Mouse (Mus musculus) bone marrow, adult 2 months (tissue): ENCODE data around the gene B230219D22Rik. TPM values are rescaled to one million over a fixed set of nuclear protein-coding genes. Genes with fewer than 3 reads are reported as not detected.
A peak's percentile ranks its signal among the peaks of the same experiment; 100 is the strongest.

Experiments
- H3K27ac ChIP-seq: fragments of 200-500 bp; 2 replicates; pipeline ENCODE4 v1.5.1; 2012; ENCODE audit warnings: low read depth, mild to moderate bottlenecking, control low read depth, inconsistent platforms, low read length; ENCODE audit not compliant: control insufficient read depth, poor library complexity, insufficient read depth
- H3K4me1 ChIP-seq: fragments of 200-500 bp; 2 replicates; pipeline ENCODE4 v1.6.1; 2011; ENCODE audit warnings: low read length; ENCODE audit not compliant: control insufficient read depth, insufficient read depth
- H3K4me3 ChIP-seq: fragments of 200-500 bp; replicated peaks from 2 replicates; pipeline ENCODE3; 2011; ENCODE audit warnings: mild to moderate bottlenecking, low read depth, low read length, control low read depth; ENCODE audit not compliant: control insufficient read depth
- CTCF ChIP-seq: fragments of 200-500 bp; IDR thresholded peaks from 2 replicates; pipeline ENCODE4 v1.5.1; 2011; ENCODE audit warnings: low read length, control low read depth; ENCODE audit not compliant: control insufficient read depth, insufficient read depth
- POLR2A ChIP-seq: fragments of 200-500 bp; IDR thresholded peaks from 2 replicates; pipeline ENCODE4 v1.6.1; 2011; ENCODE audit warnings: low read depth, mild to moderate bottlenecking, control low read depth, low read length, borderline replicate concordance; ENCODE audit not compliant: control insufficient read depth
- WGBS: fragments of 180-500 bp; shearing (Covaris S2); methylation state at CpG from one replicate; pipeline ENCODE4 v1.1.7; 2018; 5-methylcytosine and 5-hydroxymethylcytosine counted together
- polyA plus RNA-seq: library from polyadenylated mRNA; stranded (reverse); fragments of >200 nt; gene quantifications from 2 replicates; pipeline ENCODE4 v1.2.4, GENCODE M21; 2011; ENCODE audit warnings: low replicate concordance; ENCODE audit not compliant: missing spikeins, insufficient read depth, insufficient read length

B230219D22Rik gene
- polyA plus RNA-seq, 1 experiment, result 13.9 TPM

DNA sequence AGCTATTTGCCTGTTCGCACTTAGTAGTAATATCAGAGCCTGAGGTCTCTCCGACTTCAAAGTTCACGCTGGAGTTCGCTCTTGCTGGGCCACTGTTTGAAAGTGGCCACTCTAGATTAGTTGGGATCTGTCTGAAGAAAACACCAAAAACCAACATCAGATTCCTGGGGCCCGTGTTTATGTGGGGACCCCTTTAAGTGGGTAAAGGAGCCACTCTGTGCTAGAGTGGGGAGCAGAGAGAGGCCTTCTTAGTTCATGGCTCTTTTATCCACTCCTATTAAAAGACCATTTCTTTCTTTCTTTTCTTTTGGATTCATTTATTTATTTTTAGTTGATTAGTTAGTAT is 22.2 kb downstream of the B230219D22Rik start:
- Histone ChIP-seq H3K4me1 (no peaks in the 10 kb centered on the region; the same call in none of the 2 replicates), H3K4me3 (peak overlapping the region; percentile 92), H3K27ac (peak overlapping the region; percentile 75; the same call in 1 of the 2 replicates)
- 12% methylated on average over 5 of the region's 5 CpGs for WGBS
- no peak for TF ChIP-seq CTCF
- no peak for TF ChIP-seq POLR2A

DNA sequence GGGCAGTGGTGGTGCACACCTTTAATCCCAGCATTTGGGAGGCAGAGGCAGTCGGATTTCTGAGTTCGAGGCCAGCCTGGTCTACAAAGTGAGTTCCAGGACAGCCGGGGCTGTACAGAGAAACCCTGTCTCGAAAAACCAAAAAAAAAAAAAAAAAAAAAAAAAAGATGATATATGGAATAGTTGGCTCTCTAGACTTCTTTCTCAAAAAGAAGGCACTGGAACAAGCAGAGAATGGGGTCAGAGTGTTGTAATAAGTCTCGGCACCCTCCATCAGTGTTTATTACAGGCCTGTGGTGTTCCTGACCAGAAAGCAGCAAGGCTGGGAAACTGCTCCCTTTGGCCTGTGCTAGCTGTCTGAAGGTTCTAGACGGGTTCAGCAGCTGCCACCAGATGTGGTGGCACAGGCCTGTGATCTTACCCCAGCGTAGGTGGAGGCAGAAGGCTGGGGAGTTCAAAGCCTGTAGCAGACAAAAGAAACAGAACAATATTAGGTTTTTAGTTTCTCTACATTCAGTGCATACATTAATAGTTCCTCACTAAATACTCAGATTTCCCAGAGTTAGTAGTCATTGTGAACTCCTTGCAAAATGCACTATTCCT is 23.1 kb downstream of the B230219D22Rik start:
- 71% methylated on average over 7 of the region's 7 CpGs for WGBS
- H3K4me1 ChIP-seq, result no peaks in the 10 kb centered on the region; the same call in none of the 2 replicates
- TF ChIP-seq CTCF (no peak), POLR2A (no peak)
- no peak overlapping the region for H3K27ac ChIP-seq
- H3K4me3 ChIP-seq, result no peak overlapping the region

DNA sequence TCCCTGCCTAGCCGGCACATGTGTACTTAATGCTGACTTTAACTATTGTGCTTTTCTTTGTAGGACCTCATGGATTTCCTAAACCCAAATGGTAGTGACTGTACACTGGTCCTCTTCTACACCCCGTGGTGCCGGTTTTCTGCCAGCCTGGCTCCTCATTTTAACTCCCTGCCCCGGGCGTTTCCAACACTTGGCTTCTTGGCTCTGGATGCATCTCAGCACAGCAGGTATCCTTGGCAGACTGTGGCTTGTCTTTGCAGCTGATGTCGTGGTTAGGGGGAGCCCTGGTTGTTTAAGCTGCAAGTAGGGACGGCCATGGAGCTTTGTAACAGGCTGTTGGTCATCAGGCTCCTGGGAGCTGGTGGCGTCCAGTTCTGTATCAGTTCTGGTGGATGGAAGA is 28.6 kb downstream of the B230219D22Rik start:
- no peak overlapping the region for H3K4me3 ChIP-seq
- 83% methylated on average over 8 of the region's 8 CpGs for WGBS
- H3K27ac ChIP-seq, result no peak overlapping the region
- TF ChIP-seq POLR2A, result no peak
- H3K4me1 ChIP-seq, result no peaks in the 10 kb centered on the region; the same call in none of the 2 replicates

DNA sequence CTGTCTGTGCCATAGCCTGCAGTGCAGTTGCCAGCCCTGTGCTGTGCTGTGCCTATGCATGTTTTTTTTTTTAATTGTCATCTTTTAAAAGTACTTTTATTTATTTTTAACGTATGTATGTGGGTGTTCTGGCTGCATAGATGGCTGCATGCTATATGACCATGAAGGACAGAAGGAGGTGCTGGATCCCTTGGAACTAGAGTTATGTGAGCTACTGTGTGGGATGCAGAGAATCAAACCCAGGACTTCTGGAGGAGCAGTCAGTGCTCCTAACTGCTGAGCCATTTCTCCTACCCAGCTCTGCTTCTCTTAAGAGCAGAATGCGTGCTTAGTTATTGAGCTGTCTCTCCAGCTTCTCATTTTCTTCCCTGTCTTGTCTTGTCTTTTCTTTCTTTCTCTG is 29.1 kb downstream of the B230219D22Rik start:
- H3K4me3 ChIP-seq, result no peak overlapping the region
- 83% methylated on average over 2 of the region's 2 CpGs for WGBS
- no peak for TF ChIP-seq POLR2A
- TF ChIP-seq CTCF, result no peak
- no peak overlapping the region for H3K27ac ChIP-seq
- no peaks in the 10 kb centered on the region; the same call in none of the 2 replicates for H3K4me1 ChIP-seq

DNA sequence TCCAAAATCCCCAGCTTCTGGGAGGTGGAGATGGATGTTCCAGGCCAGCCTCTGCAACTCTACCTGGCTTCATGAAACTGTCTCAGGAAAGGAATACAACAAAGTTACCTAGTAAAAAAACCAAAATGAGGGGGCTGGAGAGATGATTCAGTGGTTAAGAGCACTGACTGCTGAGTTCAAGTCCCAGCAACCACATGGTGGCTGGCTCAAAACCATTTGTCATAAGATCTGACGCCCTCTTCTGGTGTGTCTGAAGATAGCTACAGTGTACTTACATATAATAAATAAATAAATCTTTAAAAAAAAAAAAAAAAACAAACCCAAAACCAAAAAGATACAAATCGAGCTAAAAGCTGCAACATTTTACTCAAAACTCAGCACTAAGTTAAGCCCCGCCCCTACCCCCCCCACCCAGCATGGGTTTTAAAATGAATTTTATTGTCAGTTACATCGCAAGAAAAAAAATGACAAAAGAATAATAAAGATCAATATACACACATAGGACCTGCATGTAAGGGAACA is 33.7 kb downstream of the B230219D22Rik start:
- peak overlapping the region; percentile 77 for H3K4me3 ChIP-seq
- 4% methylated on average over 4 of the region's 4 CpGs for WGBS
- H3K27ac ChIP-seq, result peak overlapping the region; percentile 92
- H3K4me1 ChIP-seq, result no peaks in the 10 kb centered on the region; the same call in 1 of the 2 replicates
- TF ChIP-seq CTCF (no peak), POLR2A (no peak)

DNA sequence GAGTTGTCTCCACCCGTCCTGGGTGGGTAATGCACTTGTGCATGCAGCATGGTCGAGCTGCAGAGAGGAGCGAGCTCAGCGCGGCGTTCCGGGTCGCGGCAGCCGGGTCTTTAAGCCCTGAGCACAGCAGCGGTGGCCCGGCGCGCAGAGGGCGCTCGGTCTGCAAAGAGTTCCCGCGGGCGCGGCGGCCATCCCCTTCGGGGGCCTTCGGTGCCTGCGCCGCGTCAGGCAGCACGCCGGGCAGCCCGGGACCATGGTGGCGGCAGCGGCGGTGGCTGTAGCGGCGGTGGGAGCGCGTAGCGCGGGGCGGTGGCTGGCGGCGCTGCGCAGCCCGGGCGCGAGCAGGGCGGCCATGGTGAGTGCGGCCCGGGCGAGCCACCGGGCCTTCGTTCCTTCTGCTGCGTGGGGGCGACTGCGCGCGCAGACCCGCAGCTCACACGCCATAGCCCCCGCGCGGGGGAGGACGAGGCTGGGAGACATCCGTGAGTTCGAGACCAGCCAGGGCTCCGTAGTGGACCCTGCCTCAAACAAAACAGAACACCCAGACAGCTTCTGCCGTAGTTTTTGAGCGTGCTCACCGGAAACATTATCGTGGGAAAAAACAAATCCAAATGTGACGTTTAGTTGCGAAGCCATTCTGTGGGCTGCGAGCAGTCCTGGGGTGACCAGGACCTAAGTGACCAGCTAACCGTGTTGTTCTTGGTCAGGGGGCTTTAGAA is 34.4 kb downstream of the B230219D22Rik start, which contains the start of gene Pcbd2:
Gene Pcbd2 (plus strand): TSS at position 249 of the 719 bp plus-strand sequence.
- under 1% methylated on average over 65 of the region's 73 CpGs for WGBS

DNA sequence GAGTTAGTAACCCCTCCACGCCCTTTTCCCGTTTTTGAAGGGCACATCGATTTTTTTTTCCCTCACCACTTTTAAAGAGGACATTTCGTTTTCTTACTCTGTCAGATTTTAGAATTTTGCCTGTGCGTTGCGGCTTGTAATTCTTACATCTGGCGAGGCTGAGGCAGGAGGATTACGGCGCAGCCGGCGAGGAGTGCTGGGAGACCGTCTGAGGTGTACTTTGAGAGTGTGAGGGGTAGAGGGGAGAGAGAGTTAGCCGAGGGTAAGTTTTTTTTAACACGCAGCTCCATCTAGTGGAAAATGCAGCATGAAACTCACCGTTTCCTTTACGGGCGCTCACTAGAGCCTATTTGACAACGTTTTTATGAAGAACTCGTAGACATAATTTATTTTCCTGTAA is 34.9 kb downstream of the B230219D22Rik start:
- H3K4me3 ChIP-seq, result peak overlapping the region; percentile 77
- no peaks in the 10 kb centered on the region; the same call in 1 of the 2 replicates for H3K4me1 ChIP-seq
- peak overlapping the region; percentile 92 for H3K27ac ChIP-seq
- TF ChIP-seq POLR2A (peak; percentile 57; the same call in 1 of the 2 replicates), CTCF (0 out of 2 replicates have a peak, but pooled peaks have one; percentile 28)
- WGBS, result under 1% methylated on average over 19 of the region's 19 CpGs

More for the DNA sequence above, 34.4 kb downstream of the B230219D22Rik start, which contains the start of gene Pcbd2:
- Histone ChIP-seq H3K4me3 (peak within 1 kb of the TSS; percentile 77), H3K4me1 (no peaks in the 10 kb centered on the region; the same call in 1 of the 2 replicates), H3K27ac (peak within 1 kb of the TSS; percentile 92)
- peak; percentile 70; the same call in 1 of the 2 replicates for TF ChIP-seq POLR2A
- TF ChIP-seq CTCF, result no peak

DNA sequence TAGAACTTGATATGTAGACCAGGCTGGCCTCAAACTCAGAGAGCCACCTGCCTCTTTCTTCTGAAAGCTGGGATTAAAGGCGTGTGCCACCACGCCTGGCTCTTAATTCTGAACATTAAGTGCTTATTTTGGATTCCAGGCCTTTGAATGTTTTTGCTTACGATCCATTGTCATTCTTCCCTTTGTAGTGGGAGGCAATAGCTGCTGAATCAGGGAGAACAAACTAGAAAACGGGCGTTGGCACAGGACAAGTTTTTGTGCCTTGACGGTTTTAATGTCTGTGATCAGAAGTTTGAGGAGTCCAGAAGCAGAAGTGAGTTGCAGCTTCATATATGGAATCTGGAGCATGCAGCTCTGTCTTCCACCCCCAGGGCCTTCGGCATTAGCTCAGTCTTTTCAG is 37.8 kb downstream of the B230219D22Rik start:
- H3K4me3 ChIP-seq, result no peak overlapping the region
- 92% methylated on average over 7 of the region's 7 CpGs for WGBS
- no peak overlapping the region for H3K27ac ChIP-seq
- TF ChIP-seq CTCF, result no peak
- no peak for TF ChIP-seq POLR2A
- no peaks in the 10 kb centered on the region; the same call in 1 of the 2 replicates for H3K4me1 ChIP-seq
